In the genomic region with DNA sequence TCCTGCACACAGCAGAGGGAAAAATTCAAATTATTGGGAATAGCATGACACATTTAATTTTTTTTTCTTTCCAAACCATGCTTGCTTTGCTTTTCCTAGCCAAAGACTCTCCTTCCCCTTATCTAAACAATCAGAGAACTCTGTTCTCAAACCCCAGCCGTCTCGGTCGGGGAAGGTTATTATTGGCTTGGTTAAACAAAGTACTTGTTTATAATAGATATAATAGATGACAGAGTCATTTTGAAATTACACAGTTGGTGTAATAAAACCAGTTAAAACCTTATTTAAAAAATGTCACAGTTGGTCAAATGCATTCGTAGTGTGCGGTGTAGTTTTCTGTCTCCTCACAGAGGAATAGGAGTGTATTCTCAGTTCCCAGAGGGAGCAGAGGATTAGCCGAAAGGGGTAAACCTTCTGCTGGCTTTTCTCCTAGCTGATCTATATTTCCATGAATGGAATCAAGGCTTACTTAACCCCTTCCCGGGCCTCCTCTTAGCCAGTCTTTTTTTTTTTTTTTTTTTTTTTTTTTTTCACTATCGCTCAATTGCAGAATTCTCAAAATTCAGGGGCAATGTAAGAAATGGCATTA, we compare ENCODE assay signal across 11 mouse cellular contexts.
DNase-seq lines count a peak whose midpoint lies in the region; ATAC-seq and TF ChIP-seq lines count a peak whose summit lies in the region.
"Had no signal": no experiment of that assay in that cellular context is flagged by ENCODE, and none has a peak within 500 bp of the region (broad histone marks: within the 10 kb centered on the region; RNA-seq: fewer than 3 reads in every experiment).

No protein-coding gene starts in this region.

- no peak for ATAC-seq in heart, embryonic 12.5 days (ENCODE audit: insufficient number of reproducible peaks, low FRiP score)
- ATAC-seq in lung, embryonic 15.5 days (ENCODE audit: borderline replicate concordance, extremely low read depth, low FRiP score, low TSS enrichment): no peak
- no peak; the same call in 1 of the 2 replicates for ATAC-seq in embryonic facial prominence, embryonic 14.5 days (ENCODE audit: low read depth)

- no peak for TF ChIP-seq CTCF in small intestine, adult 2 months (IDR thresholded peaks at IDR 0.05; ENCODE audit: extremely low read depth, insufficient read length, insufficient replicate concordance, low read depth, low read length)

- 51% methylated on average over 8 of the region's 8 CpGs for WGBS in heart, embryonic 12.5 days
- WGBS in lung, embryonic 15.5 days: 20% methylated on average over 8 of the region's 8 CpGs
- 17% methylated on average over 8 of the region's 8 CpGs for WGBS in embryonic facial prominence, embryonic 14.5 days
- WGBS in small intestine, adult 2 months: 14% methylated on average over 8 of the region's 8 CpGs

- intact Hi-C loops in heart, postnatal 14 days (cut with DNase I): no loop called here

- no peak overlapping the region for H3K4me3 ChIP-seq in heart, embryonic 12.5 days
- H3K4me3 ChIP-seq in lung, embryonic 15.5 days: no peak overlapping the region
- no peak overlapping the region for H3K4me3 ChIP-seq in embryonic facial prominence, embryonic 14.5 days (ENCODE audit: low read depth, low read length)
- H3K4me3 ChIP-seq in small intestine, adult 2 months (ENCODE audit: low read depth, low read length): no peak overlapping the region
- H3K4me3 ChIP-seq: neural tube, embryonic 12.5 days had no signal

- peaks cover 37% of the 10 kb centered on the region for H3K4me1 ChIP-seq in heart, embryonic 12.5 days (replicated peaks)
- H3K4me1 ChIP-seq in lung, embryonic 15.5 days: peaks cover 40% of the 10 kb centered on the region
- peaks cover 72% of the 10 kb centered on the region for H3K4me1 ChIP-seq in embryonic facial prominence, embryonic 14.5 days (ENCODE audit: control insufficient read depth, insufficient read depth, low read length)
- H3K4me1 ChIP-seq in small intestine, adult 2 months (ENCODE audit: control insufficient read depth, insufficient read depth, insufficient read length, low read length): no peaks in the 10 kb centered on the region

- H3K27me3 ChIP-seq in heart, embryonic 12.5 days (replicated peaks): no peaks in the 10 kb centered on the region
- H3K27me3 ChIP-seq in lung, embryonic 15.5 days: no peaks in the 10 kb centered on the region
- H3K27me3 ChIP-seq in embryonic facial prominence, embryonic 14.5 days (replicated peaks; ENCODE audit: control insufficient read depth, insufficient read depth, low read length): no peaks in the 10 kb centered on the region
- H3K27me3 ChIP-seq in small intestine, adult 2 months (ENCODE audit: control insufficient read depth, insufficient read depth, low read length): no peaks in the 10 kb centered on the region
- H3K27me3 ChIP-seq: neural tube, embryonic 12.5 days had no signal

- peak overlapping the region; percentile 49; the same call in 1 of the 2 replicates for H3K27ac ChIP-seq in heart, embryonic 12.5 days (ENCODE audit: poor library complexity, severe bottlenecking)
- H3K27ac ChIP-seq in lung, embryonic 15.5 days: 0 out of 2 replicates have a peak overlapping the region, but pooled peaks have one; percentile 6
- H3K27ac ChIP-seq in embryonic facial prominence, embryonic 14.5 days (replicated peaks; ENCODE audit: low read depth, low read length): peak overlapping the region; percentile 92
- H3K27ac ChIP-seq in small intestine, adult 2 months (ENCODE audit: insufficient read depth, low read depth, low read length): peak overlapping the region; percentile 54; the same call in 1 of the 2 replicates
- H3K27ac ChIP-seq: neural tube, embryonic 12.5 days had no signal

- no peak overlapping the region for H3K4me2 ChIP-seq in heart, embryonic 12.5 days
- H3K4me2 ChIP-seq in lung, embryonic 15.5 days: no peak overlapping the region
- H3K4me2 ChIP-seq in embryonic facial prominence, embryonic 14.5 days (ENCODE audit: low read depth, low read length): no peak overlapping the region
- H3K4me2 ChIP-seq: neural tube, embryonic 12.5 days had no signal

- DNase-seq in heart, postnatal 14 days: no peak
- DNase-seq in lung, postnatal 14 days: no peak
- DNase-seq in embryonic facial prominence, embryonic 14.5 days (ENCODE audit: low spot score): peak; percentile 85
- no peak for DNase-seq in ovary, postnatal 14 days (ENCODE audit: low spot score)
- DNase-seq in thymus, postnatal 4 days: no peak
- DNase-seq: adrenal gland, postnatal 10 days; right cerebral cortex, adult 18-20 months had no signal

- no peak overlapping the region for H3K9ac ChIP-seq in heart, embryonic 12.5 days
- H3K9ac ChIP-seq in lung, embryonic 15.5 days: no peak overlapping the region
- 0 out of 2 replicates have a peak overlapping the region, but pooled peaks have one; percentile 21 for H3K9ac ChIP-seq in embryonic facial prominence, embryonic 14.5 days (ENCODE audit: low read depth, low read length)
- H3K9ac ChIP-seq: neural tube, embryonic 12.5 days had no signal

- H3K36me3 ChIP-seq in heart, embryonic 12.5 days: no peaks in the 10 kb centered on the region
- no peaks in the 10 kb centered on the region for H3K36me3 ChIP-seq in lung, embryonic 15.5 days
- H3K36me3 ChIP-seq in embryonic facial prominence, embryonic 14.5 days (ENCODE audit: control insufficient read depth, insufficient read depth, low read length): no peaks in the 10 kb centered on the region
- H3K36me3 ChIP-seq in small intestine, adult 2 months (ENCODE audit: control insufficient read depth, insufficient read depth, low read length): no peaks in the 10 kb centered on the region
- H3K36me3 ChIP-seq: neural tube, embryonic 12.5 days had no signal

- no peaks in the 10 kb centered on the region for H3K9me3 ChIP-seq in heart, embryonic 12.5 days (replicated peaks)
- no peaks in the 10 kb centered on the region for H3K9me3 ChIP-seq in lung, embryonic 15.5 days
- H3K9me3 ChIP-seq in embryonic facial prominence, embryonic 14.5 days (ENCODE audit: control insufficient read depth, low read length): no peaks in the 10 kb centered on the region
- H3K9me3 ChIP-seq: neural tube, embryonic 12.5 days had no signal

- no peak for TF ChIP-seq POLR2A in small intestine, adult 2 months (IDR thresholded peaks at IDR 0.05; ENCODE audit: low read depth, low read length)

Comparison
In these comparisons a context has a peak if more than half of its experiments do, and no peak if none do; other contexts are left out.
1. H3K27ac ChIP-seq: peak in every context shown above with its lines; median percentile 92 in embryonic facial prominence, embryonic 14.5 days; 54 in small intestine, adult 2 months; 49 in heart, embryonic 12.5 days; 6 in lung, embryonic 15.5 days.